Mouse (Mus musculus) Muller cell, postnatal 12 days (primary cell): ENCODE measurements around the gene Vmn1r64.
"Not testable (repeated sequence)": the region's sequence is repeated elsewhere in the genome, so short reads cannot be mapped to it uniquely, and the experiment has no call there.

Experiments
- DNase-seq: peaks from one replicate; pipeline ENCODE4 v3.0.0-alpha.2; 2015; ENCODE audit errors: inconsistent ontology term

Gene Vmn1r64

DNA sequence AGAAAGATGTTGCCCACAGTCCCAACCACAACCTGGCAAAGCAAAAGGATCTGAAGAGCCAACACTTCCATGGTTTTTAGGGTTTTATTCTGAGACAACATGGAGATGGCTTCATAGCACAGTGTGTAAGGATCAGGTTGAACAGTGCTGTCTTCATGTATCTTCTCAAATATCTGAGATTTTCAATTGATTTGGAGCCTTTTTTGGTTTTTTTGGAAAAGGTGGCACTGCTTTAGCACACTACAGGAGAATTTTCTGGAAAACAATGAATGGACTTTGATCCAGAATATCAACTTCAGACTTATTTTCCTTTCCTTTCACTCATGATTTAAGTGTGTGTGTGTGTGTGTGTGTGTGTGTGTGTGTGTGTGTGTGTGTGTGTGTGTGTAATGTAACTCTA, at the start of gene Vmn1r64:
TSS of gene Vmn1r64 (minus strand) at position 101 of the 400 bp plus-strand sequence.
- no peak for DNase-seq

DNA sequence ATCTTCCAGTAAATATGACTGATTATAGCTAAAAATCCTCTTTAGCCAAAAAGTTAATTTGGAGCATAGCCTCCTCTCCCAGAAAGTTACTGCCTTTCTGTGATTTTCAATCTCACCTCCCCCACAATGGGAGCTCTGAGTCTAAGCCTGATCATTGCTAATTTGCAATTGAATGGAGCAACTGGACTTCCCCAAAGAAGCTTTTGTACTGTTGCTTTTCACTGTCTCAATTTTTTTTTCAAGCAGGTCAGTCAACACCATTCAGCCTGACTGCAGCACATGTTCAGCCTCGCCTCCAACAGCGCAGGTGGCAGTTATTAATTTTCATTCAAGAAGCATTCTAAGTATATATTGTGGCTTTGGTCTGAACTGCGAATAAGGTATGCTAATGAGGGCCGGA, 14.9 kb upstream of the Vmn1r64 start:
- DNase-seq: no peak

DNA sequence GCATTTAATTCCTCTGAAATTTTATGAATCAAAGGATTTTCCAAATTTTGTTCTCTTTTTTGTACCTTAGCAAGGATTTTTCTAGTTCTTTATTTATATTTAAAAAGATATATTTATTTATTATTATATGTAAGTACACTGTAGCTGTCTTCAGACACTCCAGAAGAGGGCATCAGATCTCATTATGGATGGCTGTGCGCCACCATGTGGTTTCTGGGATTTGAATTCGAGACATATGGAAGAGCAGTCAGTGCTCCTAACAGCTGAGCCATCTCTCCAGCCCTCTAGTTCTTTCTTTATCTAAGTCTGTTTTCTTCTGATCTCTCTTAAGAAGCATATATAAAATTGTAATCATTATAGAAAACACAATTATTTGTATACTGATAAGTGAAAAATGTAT, 12.9 kb upstream of the Vmn1r64 start:
- not testable (repeated sequence) for DNase-seq
